ENCODE assay signal across 12 mouse cellular contexts in the genomic region with DNA sequence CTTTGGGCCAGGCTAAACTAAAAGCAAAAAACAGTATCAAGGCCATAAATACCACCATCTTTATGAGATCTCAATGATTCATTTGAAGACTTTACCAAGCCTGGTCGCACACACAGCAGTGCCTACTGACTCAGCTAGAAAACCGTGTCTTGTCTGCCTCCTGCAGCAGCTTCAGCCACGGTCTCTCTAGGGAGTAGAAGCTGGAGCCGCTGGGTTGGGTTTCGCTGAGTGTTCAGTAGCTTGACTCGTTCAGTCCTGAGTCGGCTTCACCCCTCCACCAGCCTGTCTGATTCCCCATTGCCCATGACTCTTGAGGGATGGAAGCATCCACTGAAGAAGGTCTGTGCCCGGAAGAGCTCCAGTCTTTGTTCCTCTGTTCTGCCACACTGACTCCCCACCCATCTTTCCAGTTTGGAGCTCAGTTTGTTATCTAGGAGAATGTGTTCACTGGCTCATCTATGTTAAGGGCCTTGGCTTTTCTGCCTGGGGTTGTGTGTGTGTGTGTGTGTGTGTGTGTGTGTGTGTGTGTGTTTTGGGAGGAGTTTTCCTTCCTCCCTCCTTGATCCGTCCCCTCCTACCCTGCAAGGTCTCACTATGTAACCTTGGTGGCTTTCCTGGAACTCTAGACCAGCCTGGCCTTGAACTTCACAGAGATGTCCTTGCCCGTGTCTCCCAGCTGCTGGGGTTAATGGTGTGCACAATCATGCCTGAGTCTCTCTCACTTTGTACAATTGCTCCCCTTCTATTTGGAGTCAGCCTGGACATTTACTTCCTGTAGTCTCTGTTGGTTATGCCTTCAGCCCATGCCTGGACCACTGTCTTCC. TPM values are rescaled to one million over a fixed set of nuclear protein-coding genes. Genes with fewer than 3 reads are reported as not detected.
DNase-seq lines count a peak whose midpoint lies in the region; ATAC-seq and TF ChIP-seq lines count a peak whose summit lies in the region.
"Had no signal": no experiment of that assay in that cellular context is flagged by ENCODE, and none has a peak within 500 bp of the region (broad histone marks: within the 10 kb centered on the region; RNA-seq: fewer than 3 reads in every experiment).

No protein-coding gene starts in this region.

- TF ChIP-seq CTCF in thymus, adult 2 months (IDR thresholded peaks at IDR 0.05; ENCODE audit: borderline replicate concordance, control insufficient read depth, extremely low read depth, insufficient read depth, low read length, poor library complexity) = no peak

- no peak overlapping the region for H3K4me3 ChIP-seq in midbrain, embryonic 11.5 days (ENCODE audit: low read depth, low read length)
- no peak overlapping the region for H3K4me3 ChIP-seq in midbrain, embryonic 15.5 days
- H3K4me3 ChIP-seq in embryonic facial prominence, embryonic 12.5 days = no peak overlapping the region
- no peak overlapping the region for H3K4me3 ChIP-seq in neural tube, embryonic 13.5 days
- H3K4me3 ChIP-seq in thymus, adult 2 months (ENCODE audit: control insufficient read depth, insufficient read depth, low read length) = no peak overlapping the region
- H3K4me3 ChIP-seq: erythroblast, embryonic 14.5 days had no signal

- no peak for TF ChIP-seq POLR2A in thymus, adult 2 months (IDR thresholded peaks at IDR 0.05; ENCODE audit: control insufficient read depth, extremely low read depth, insufficient read depth, low read length, poor library complexity)

- H3K9me3 ChIP-seq in midbrain, embryonic 11.5 days (ENCODE audit: control insufficient read depth, low read length) = no peaks in the 10 kb centered on the region
- H3K9me3 ChIP-seq in midbrain, embryonic 15.5 days = no peaks in the 10 kb centered on the region
- no peaks in the 10 kb centered on the region for H3K9me3 ChIP-seq in embryonic facial prominence, embryonic 12.5 days
- H3K9me3 ChIP-seq in neural tube, embryonic 13.5 days = no peaks in the 10 kb centered on the region

- H3K4me2 ChIP-seq in midbrain, embryonic 11.5 days = no peak overlapping the region
- H3K4me2 ChIP-seq in midbrain, embryonic 15.5 days = no peak overlapping the region
- H3K4me2 ChIP-seq in embryonic facial prominence, embryonic 12.5 days (replicated peaks) = no peak overlapping the region
- no peak overlapping the region for H3K4me2 ChIP-seq in neural tube, embryonic 13.5 days
- H3K4me2 ChIP-seq: lung, embryonic 14.5 days had no signal

- no peaks in the 10 kb centered on the region for H3K27me3 ChIP-seq in midbrain, embryonic 11.5 days (ENCODE audit: control insufficient read depth, insufficient read depth, low read length)
- no peaks in the 10 kb centered on the region for H3K27me3 ChIP-seq in midbrain, embryonic 15.5 days (replicated peaks)
- H3K27me3 ChIP-seq in embryonic facial prominence, embryonic 12.5 days = no peaks in the 10 kb centered on the region
- no peaks in the 10 kb centered on the region for H3K27me3 ChIP-seq in neural tube, embryonic 13.5 days
- no peaks in the 10 kb centered on the region for H3K27me3 ChIP-seq in thymus, adult 2 months (ENCODE audit: control insufficient read depth, insufficient read depth, low read length)

- H3K9ac ChIP-seq in midbrain, embryonic 11.5 days (ENCODE audit: low read length) = no peak overlapping the region
- no peak overlapping the region for H3K9ac ChIP-seq in midbrain, embryonic 15.5 days
- H3K9ac ChIP-seq in embryonic facial prominence, embryonic 12.5 days = no peak overlapping the region
- H3K9ac ChIP-seq in neural tube, embryonic 13.5 days = no peak overlapping the region
- H3K9ac ChIP-seq: lung, embryonic 14.5 days had no signal

- WGBS in midbrain, embryonic 11.5 days = 64% methylated on average over 10 of the region's 10 CpGs
- WGBS in midbrain, embryonic 15.5 days = 67% methylated on average over 10 of the region's 10 CpGs
- WGBS in embryonic facial prominence, embryonic 12.5 days = 45% methylated on average over 10 of the region's 10 CpGs
- 61% methylated on average over 10 of the region's 10 CpGs for WGBS in neural tube, embryonic 13.5 days
- WGBS in thymus, adult 2 months = 76% methylated on average over 10 of the region's 10 CpGs

- ATAC-seq in midbrain, embryonic 11.5 days (ENCODE audit: low FRiP score) = no peak
- ATAC-seq in midbrain, embryonic 15.5 days (replicated peaks) = no peak
- 0 out of 2 replicates have a peak, but pooled peaks have one; percentile 24 for ATAC-seq in embryonic facial prominence, embryonic 12.5 days (ENCODE audit: insufficient number of reproducible peaks, insufficient read depth, low FRiP score, low TSS enrichment)
- no peak for ATAC-seq in neural tube, embryonic 13.5 days (ENCODE audit: low read depth)

- peak overlapping the region; percentile 8; the same call in 1 of the 2 replicates for H3K27ac ChIP-seq in midbrain, embryonic 11.5 days (ENCODE audit: low read depth, low read length)
- H3K27ac ChIP-seq in midbrain, embryonic 15.5 days = no peak overlapping the region
- 0 out of 2 replicates have a peak overlapping the region, but pooled peaks have one; percentile 17 for H3K27ac ChIP-seq in embryonic facial prominence, embryonic 12.5 days
- 0 out of 2 replicates have a peak overlapping the region, but pooled peaks have one; percentile 10 for H3K27ac ChIP-seq in neural tube, embryonic 13.5 days (replicated peaks)
- H3K27ac ChIP-seq in thymus, adult 2 months (ENCODE audit: control insufficient read depth, insufficient read depth, low read length) = no peak overlapping the region

- H3K36me3 ChIP-seq in midbrain, embryonic 11.5 days (ENCODE audit: control insufficient read depth, insufficient read depth, low read length) = no peaks in the 10 kb centered on the region
- no peaks in the 10 kb centered on the region for H3K36me3 ChIP-seq in midbrain, embryonic 15.5 days (replicated peaks)
- H3K36me3 ChIP-seq in embryonic facial prominence, embryonic 12.5 days = no peaks in the 10 kb centered on the region
- H3K36me3 ChIP-seq in neural tube, embryonic 13.5 days = no peaks in the 10 kb centered on the region
- no peaks in the 10 kb centered on the region for H3K36me3 ChIP-seq in thymus, adult 2 months (ENCODE audit: control insufficient read depth, insufficient read depth, low read length)

- peaks cover 10% of the 10 kb centered on the region for H3K4me1 ChIP-seq in midbrain, embryonic 11.5 days (ENCODE audit: control insufficient read depth, insufficient read depth, low read length)
- peaks cover 19% of the 10 kb centered on the region for H3K4me1 ChIP-seq in midbrain, embryonic 15.5 days
- peaks cover 51% of the 10 kb centered on the region for H3K4me1 ChIP-seq in embryonic facial prominence, embryonic 12.5 days
- H3K4me1 ChIP-seq in neural tube, embryonic 13.5 days (replicated peaks) = peaks cover 42% of the 10 kb centered on the region
- H3K4me1 ChIP-seq in thymus, adult 2 months (replicated peaks; ENCODE audit: control insufficient read depth, insufficient read depth, low read length) = peaks cover 31% of the 10 kb centered on the region

- DNase-seq in adrenal gland, adult 2 months = peak; percentile 81
- no peak for DNase-seq in adrenal gland, postnatal 25 days
- DNase-seq in midbrain, embryonic 11.5 days (ENCODE audit: low spot score, missing footprints) = no peak
- DNase-seq in thymus, adult 2 months = no peak
- no peak for DNase-seq in thymus, postnatal 25 days
- DNase-seq: cerebellum, adult 8-10 months; gastrocnemius, postnatal 10 days had no signal

RNA-seq across cellular contexts. Expression of gene Elovl5, which starts 13.1 kb away (rescaled TPM):
- 1,000 to 10,000 TPM in 1 of 2 experiments, 100 to 1,000 TPM in 1; 490 to 1,131 TPM for total RNA-seq in adrenal gland, adult 2 months (2021)
- 123 and 254 TPM in 2 replicates for polyA plus RNA-seq in adrenal gland, adult 2 months (2012; rRNA removed)
- total RNA-seq in adrenal gland, postnatal 25 days (2021) = 524 and 667 TPM in 2 replicates
- polyA plus RNA-seq in midbrain, embryonic 11.5 days (2014; fragmentation: Nextera tagmentation; extraction: Ambion mirVana) = 98.2 and 105 TPM in 2 replicates
- 58.7 and 62.0 TPM in 2 replicates for polyA plus RNA-seq in midbrain, embryonic 15.5 days (2015; fragmentation: Nextera tagmentation; extraction: Ambion mirVana)
- 74.7 and 76.7 TPM in 2 replicates for polyA plus RNA-seq in embryonic facial prominence, embryonic 12.5 days (2016; fragmentation: Nextera tagmentation; extraction: Ambion mirVana)
- 62.6 and 68.3 TPM in 2 replicates for polyA plus RNA-seq in neural tube, embryonic 13.5 days (2015; fragmentation: Nextera tagmentation; extraction: Ambion mirVana)
- polyA plus RNA-seq in thymus, adult 2 months (2012; rRNA removed) = 74.0 and 79.6 TPM in 2 replicates

Comparison
In these comparisons a context has a peak if more than half of its experiments do, and no peak if none do; other contexts are left out.
1. H3K27ac ChIP-seq: peak in midbrain, embryonic 11.5 days (single experiment), embryonic facial prominence, embryonic 12.5 days (single experiment) and neural tube, embryonic 13.5 days (single experiment); none in midbrain, embryonic 15.5 days (single experiment) and thymus, adult 2 months (single experiment).